In the genomic region with DNA sequence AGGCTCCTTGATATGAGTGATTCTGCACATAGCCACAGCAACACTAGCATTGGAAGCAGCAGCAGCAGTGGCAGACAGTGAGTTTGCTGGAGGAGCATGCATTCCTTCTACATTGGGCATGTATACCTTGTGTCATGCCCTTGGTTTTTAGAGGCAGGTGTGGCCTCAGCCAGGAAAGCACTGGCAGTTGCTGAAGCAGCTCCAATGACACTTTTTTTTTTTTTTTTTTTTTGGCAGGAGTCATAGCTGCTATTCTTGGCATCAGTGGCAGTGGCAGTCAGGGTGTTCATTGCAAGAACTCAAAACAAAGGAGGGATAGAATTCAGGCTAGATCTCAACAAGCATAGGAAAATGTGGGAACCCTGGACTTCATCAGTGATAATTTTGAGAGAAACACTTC, we compare ENCODE assay signal across 13 mouse cellular contexts.
DNase-seq lines count a peak whose midpoint lies in the region; ATAC-seq lines count a peak whose summit lies in the region.
"Had no signal": no experiment of that assay in that cellular context is flagged by ENCODE, and none has a peak within 500 bp of the region (broad histone marks: within the 10 kb centered on the region; RNA-seq: fewer than 3 reads in every experiment).

No protein-coding gene starts in this region.

- no peak overlapping the region for H3K27ac ChIP-seq in midbrain, embryonic 15.5 days
- H3K27ac ChIP-seq in midbrain, embryonic 13.5 days = no peak overlapping the region
- H3K27ac ChIP-seq: embryonic facial prominence, embryonic 12.5 days had no signal

- H3K4me2 ChIP-seq in midbrain, embryonic 15.5 days = no peak overlapping the region
- no peak overlapping the region for H3K4me2 ChIP-seq in midbrain, embryonic 13.5 days (replicated peaks)
- H3K4me2 ChIP-seq: embryonic facial prominence, embryonic 12.5 days had no signal

- no peaks in the 10 kb centered on the region for H3K9me3 ChIP-seq in midbrain, embryonic 15.5 days
- H3K9me3 ChIP-seq in midbrain, embryonic 13.5 days = no peaks in the 10 kb centered on the region
- H3K9me3 ChIP-seq: embryonic facial prominence, embryonic 12.5 days had no signal

- H3K36me3 ChIP-seq in midbrain, embryonic 15.5 days (replicated peaks) = no peaks in the 10 kb centered on the region
- no peaks in the 10 kb centered on the region for H3K36me3 ChIP-seq in midbrain, embryonic 13.5 days
- H3K36me3 ChIP-seq: embryonic facial prominence, embryonic 12.5 days had no signal

- peak; percentile 4 for DNase-seq in gastrocnemius, adult 18-20 months (ENCODE audit: low spot score)
- no peak for DNase-seq in gastrocnemius, postnatal 14 days
- peak; percentile 5 for DNase-seq in heart, adult 8-10 months (ENCODE audit: low spot score)
- peak; percentile 2 to 3 for DNase-seq in heart, postnatal 36 days
- DNase-seq in urinary bladder, postnatal 25 days (ENCODE audit: low spot score) = no peak
- DNase-seq in layer of hippocampus, adult 18-20 months (ENCODE audit: low spot score in 2 of 2) = no peak
- DNase-seq: adrenal gland, postnatal 36 days; kidney, adult 2 months; lung, postnatal 14 days had no signal

- intact Hi-C loops in gastrocnemius, postnatal 14 days (cut with DNase I; ENCODE audit: low total_unique reads) = no loop called here
- intact Hi-C loops in heart, postnatal 36 days (cut with DNase I) = no loop called here

- ATAC-seq in midbrain, embryonic 15.5 days (replicated peaks) = peak; percentile 39; the same call in 1 of the 2 replicates
- ATAC-seq in midbrain, embryonic 13.5 days = no peak
- ATAC-seq: Patski had no signal

- H3K9ac ChIP-seq in midbrain, embryonic 15.5 days = no peak overlapping the region
- H3K9ac ChIP-seq in midbrain, embryonic 13.5 days (replicated peaks) = no peak overlapping the region
- H3K9ac ChIP-seq: embryonic facial prominence, embryonic 12.5 days had no signal

- H3K4me1 ChIP-seq in midbrain, embryonic 15.5 days = 0 out of 2 replicates have a peak, but pooled peaks cover 5% of the 10 kb centered on the region
- peaks cover 8% of the 10 kb centered on the region; the same call in 1 of the 2 replicates for H3K4me1 ChIP-seq in midbrain, embryonic 13.5 days (replicated peaks)
- H3K4me1 ChIP-seq: embryonic facial prominence, embryonic 12.5 days had no signal

- no peak overlapping the region for H3K4me3 ChIP-seq in midbrain, embryonic 15.5 days
- H3K4me3 ChIP-seq in midbrain, embryonic 13.5 days (replicated peaks) = no peak overlapping the region
- H3K4me3 ChIP-seq: embryonic facial prominence, embryonic 12.5 days had no signal

- H3K27me3 ChIP-seq in midbrain, embryonic 15.5 days (replicated peaks) = no peaks in the 10 kb centered on the region
- H3K27me3 ChIP-seq in midbrain, embryonic 13.5 days = no peaks in the 10 kb centered on the region
- H3K27me3 ChIP-seq: embryonic facial prominence, embryonic 12.5 days; Patski had no signal

Comparison
In these comparisons a context has a peak if more than half of its experiments do, and no peak if none do; other contexts are left out.
1. DNase-seq: peak in gastrocnemius, adult 18-20 months (single experiment), heart, adult 8-10 months (single experiment) and heart, postnatal 36 days (2 of 2); none in gastrocnemius, postnatal 14 days (single experiment), urinary bladder, postnatal 25 days (single experiment) and layer of hippocampus, adult 18-20 months (0 of 2).